Mouse (Mus musculus) intestine, postnatal 0 days (tissue): Measurements from ENCODE around the gene Stat5a. TPM values are rescaled to one million over a fixed set of nuclear protein-coding genes. Genes with fewer than 3 reads are reported as not detected.

Experiments
- ATAC-seq: fragments of 200-750 bp; cut with Nextera tagmentation; 2 replicates; pipeline ENCODE4 v1.8.0; 2017; ENCODE audit warnings: mild to moderate bottlenecking, moderate TSS enrichment, moderate library complexity
- H3K27ac ChIP-seq: fragments of 300-500 bp; sonication (generic); 2 replicates; pipeline ENCODE4 v1.5.1; 2014; ENCODE audit warnings: mild to moderate bottlenecking, low read depth, low read length, moderate library complexity
- H3K27me3 ChIP-seq: fragments of 300-500 bp; sonication (generic); replicated peaks from 2 replicates; pipeline ENCODE4 v1.6.1; 2014; ENCODE audit warnings: low read length, mixed read lengths; ENCODE audit not compliant: control insufficient read depth, insufficient read depth
- H3K36me3 ChIP-seq: fragments of 300-500 bp; sonication (generic); 2 replicates; pipeline ENCODE4 v1.6.1; 2014; ENCODE audit warnings: mild to moderate bottlenecking, moderate library complexity; ENCODE audit not compliant: control insufficient read depth, insufficient read depth
- H3K4me1 ChIP-seq: fragments of 300-500 bp; sonication (generic); replicated peaks from 2 replicates; pipeline ENCODE4 v1.6.1; 2014; ENCODE audit warnings: antibody characterized with exemption, low read length, mixed read lengths; ENCODE audit not compliant: control insufficient read depth, insufficient read depth
- H3K4me2 ChIP-seq: fragments of 300-500 bp; sonication (generic); replicated peaks from 2 replicates; pipeline ENCODE4 v1.6.1; 2014; ENCODE audit warnings: low read depth, mild to moderate bottlenecking, moderate library complexity
- H3K4me3 ChIP-seq: fragments of 300-500 bp; sonication (generic); 2 replicates; pipeline ENCODE4 v1.5.1; 2014; ENCODE audit warnings: low read depth, low read length
- H3K9ac ChIP-seq: fragments of 300-500 bp; sonication (generic); 2 replicates; pipeline ENCODE4 v1.6.1; 2014; ENCODE audit warnings: mild to moderate bottlenecking, low read depth, low read length
- H3K9me3 ChIP-seq: fragments of 300-500 bp; sonication (generic); 2 replicates; pipeline ENCODE4 v1.6.1; 2016; ENCODE audit warnings: mixed run types; ENCODE audit not compliant: control insufficient read depth
- CTCF ChIP-seq: sonication (generic); IDR thresholded peaks from 2 replicates; pipeline ENCODE4 v1.5.1; 2016; ENCODE audit warnings: low read depth, mild to moderate bottlenecking, control low read depth, antibody characterized with exemption, moderate library complexity
- WGBS: fragments of 180-500 bp; shearing (Covaris S2); extraction: QIAGEN DNeasy Blood & Tissue Kit; methylation state at CpG from one replicate; pipeline ENCODE4 v1.1.7; 2014; 5-methylcytosine and 5-hydroxymethylcytosine counted together
- polyA plus RNA-seq: library from polyadenylated mRNA; unstranded; fragments of >200 nt; fragmentation: Nextera tagmentation; extraction: Ambion mirVana; gene quantifications from 2 replicates; pipeline ENCODE4 v1.2.1, GENCODE M21; 2015

Gene Stat5a
- polyA plus RNA-seq, 1 experiment from 2014 or later, result 4.8 TPM

DNA sequence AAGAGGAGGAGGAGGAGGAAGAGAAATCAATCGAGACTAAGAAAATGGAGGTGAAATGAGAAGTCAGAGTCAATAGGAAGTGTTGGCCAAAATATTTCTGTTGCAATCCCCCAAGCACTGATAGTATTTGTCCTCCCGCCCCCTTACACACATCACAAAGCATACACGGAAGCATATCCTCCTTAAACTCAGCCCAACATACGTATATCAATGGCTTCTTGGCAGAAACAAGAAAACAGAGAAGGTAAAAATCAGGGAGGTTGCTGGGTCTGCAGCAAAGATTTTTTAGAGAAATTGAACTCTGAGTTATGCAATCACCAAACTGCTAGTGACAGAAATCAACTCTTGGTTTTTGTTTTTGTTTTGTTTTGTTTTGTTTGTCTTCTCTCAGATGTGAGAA, 11.1 kb upstream of the Stat5a start:
- Histone ChIP-seq H3K9ac (no peak overlapping the region), H3K4me2 (no peak overlapping the region; the same call in 1 of the 2 replicates), H3K4me1 (peaks cover 5% of the 10 kb centered on the region; the same call in 1 of the 2 replicates), H3K9me3 (no peaks in the 10 kb centered on the region), H3K27ac (no peak overlapping the region), H3K36me3 (no peaks in the 10 kb centered on the region), H3K27me3 (no peaks in the 10 kb centered on the region; the same call in 1 of the 2 replicates), H3K4me3 (no peak overlapping the region)
- no peak for ATAC-seq
- no peak for TF ChIP-seq CTCF
- 40% methylated on average over 4 of the region's 4 CpGs for WGBS

DNA sequence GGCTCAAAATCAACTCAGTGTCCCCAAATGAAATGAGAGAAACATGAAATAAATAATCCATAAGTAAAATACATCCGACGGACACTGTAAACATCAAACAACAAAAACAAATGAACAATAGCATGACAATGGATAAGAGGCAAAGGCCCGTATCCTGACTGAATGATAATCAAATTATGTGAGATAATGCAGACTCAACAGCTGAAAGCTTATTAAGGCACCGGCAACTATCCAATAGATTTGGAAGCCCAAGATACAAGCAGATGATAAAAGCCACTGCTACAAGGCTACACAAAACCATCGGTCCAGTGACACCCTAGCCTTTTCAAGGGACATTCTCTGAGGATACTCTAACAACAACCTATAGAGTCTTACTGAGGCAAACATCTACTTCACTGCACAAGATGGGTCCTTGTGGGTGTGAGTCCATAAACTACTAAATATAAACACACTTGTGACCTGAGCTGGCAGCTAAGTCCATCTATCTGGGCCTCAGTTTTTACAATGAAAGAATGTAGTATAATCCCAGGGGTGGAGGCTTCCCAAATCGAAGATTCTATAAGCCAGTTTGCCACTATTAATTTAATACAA, 10.3 kb upstream of the Stat5a start:
- Histone ChIP-seq H3K4me1 (peaks cover 3% of the 10 kb centered on the region; the same call in 1 of the 2 replicates), H3K4me2 (peak overlapping the region; percentile 89), H3K36me3 (no peaks in the 10 kb centered on the region), H3K9ac (0 out of 2 replicates have a peak overlapping the region, but pooled peaks have one; percentile 98), H3K27me3 (no peaks in the 10 kb centered on the region; the same call in 1 of the 2 replicates), H3K27ac (no peak overlapping the region), H3K9me3 (no peaks in the 10 kb centered on the region), H3K4me3 (peak overlapping the region; percentile 96)
- WGBS, result 51% methylated on average over 6 of the region's 6 CpGs
- no peak for TF ChIP-seq CTCF
- ATAC-seq, result no peak

DNA sequence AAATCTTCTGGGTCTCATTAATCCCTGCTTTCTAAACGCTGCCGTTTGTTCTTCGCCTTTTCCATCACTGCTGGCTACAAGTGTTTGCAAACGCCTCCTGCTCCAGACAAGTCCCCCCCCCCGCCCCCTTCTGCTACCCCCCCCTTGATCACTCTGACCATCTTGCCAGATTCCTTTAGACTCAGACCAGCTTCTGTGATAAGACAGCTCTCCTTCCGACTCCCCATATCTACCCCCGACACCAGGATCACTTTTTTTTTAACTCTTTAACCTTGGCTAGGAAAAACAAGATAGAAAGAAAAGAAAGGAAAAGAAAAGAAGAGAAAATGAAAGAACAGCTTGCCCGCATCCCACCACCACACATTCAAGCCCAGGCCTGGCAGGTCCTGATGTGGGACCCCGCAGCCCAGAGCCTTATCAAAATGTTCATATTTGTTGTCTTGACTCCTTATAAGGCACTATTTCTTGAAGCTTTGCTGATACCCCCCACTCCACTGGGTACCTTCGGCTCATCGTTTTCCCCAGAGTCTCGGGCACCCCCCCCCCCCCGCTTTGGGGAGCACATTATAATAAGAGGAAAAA, 9.6 kb upstream of the Stat5a start:
- Histone ChIP-seq H3K4me1 (peaks cover 3% of the 10 kb centered on the region; the same call in 1 of the 2 replicates), H3K4me3 (peak overlapping the region; percentile 96), H3K9ac (peak overlapping the region; percentile 98), H3K9me3 (no peaks in the 10 kb centered on the region), H3K27ac (peak overlapping the region; percentile 94), H3K27me3 (no peaks in the 10 kb centered on the region; the same call in 1 of the 2 replicates), H3K36me3 (no peaks in the 10 kb centered on the region), H3K4me2 (peak overlapping the region; percentile 89)
- 5% methylated on average over 12 of the region's 13 CpGs for WGBS
- ATAC-seq, result no peak
- TF ChIP-seq CTCF, result no peak

DNA sequence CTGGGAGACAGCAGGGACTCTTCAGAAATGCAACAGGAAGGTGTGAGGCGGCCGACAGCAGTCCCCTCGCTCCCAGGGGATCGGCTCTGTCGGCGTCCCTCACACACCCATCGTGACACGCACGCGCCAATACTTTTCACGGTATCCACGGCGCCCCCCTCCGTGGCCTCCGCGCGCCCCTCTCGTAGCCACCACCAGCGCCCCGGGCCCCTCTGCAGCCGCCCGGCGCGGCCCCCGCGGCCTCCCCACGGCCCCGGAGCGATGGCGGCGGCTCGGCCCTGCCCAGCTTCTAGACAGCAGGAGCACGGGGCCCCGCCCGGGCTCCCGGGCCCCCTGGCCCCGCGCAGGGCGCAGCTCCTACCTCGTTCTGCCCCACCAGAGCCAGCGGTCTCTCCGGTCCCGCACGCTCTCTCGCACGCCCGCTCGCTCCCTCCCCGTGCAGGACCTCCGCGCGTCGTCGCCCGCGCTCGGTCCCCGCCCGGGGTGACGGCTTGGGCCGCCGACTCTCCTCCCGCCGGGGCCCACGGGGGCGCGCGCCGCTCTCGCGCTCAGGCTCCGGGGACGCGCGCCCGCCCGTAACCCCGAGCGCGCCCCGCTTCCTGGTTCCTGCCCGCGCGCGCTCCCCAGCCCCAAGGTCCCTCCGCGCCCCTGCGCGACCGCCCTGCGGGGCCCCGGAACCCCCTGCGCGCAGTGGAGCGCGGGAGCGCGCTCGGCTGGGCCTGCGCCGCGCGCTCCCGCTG, 8.9 kb upstream of the Stat5a start, which contains the start of gene Stat5b:
Stat5b (minus strand) TSS at position 687 of the 740 bp plus-strand sequence.
- H3K4me3 ChIP-seq, result peak within 1 kb of the TSS; percentile 96
- H3K4me2 ChIP-seq, result peak within 1 kb of the TSS; percentile 89
- TF ChIP-seq CTCF, result no peak
- H3K27me3 ChIP-seq, result no peaks in the 10 kb centered on the region; the same call in 1 of the 2 replicates
- H3K4me1 ChIP-seq, result peaks cover 3% of the 10 kb centered on the region; the same call in 1 of the 2 replicates
- no peaks in the 10 kb centered on the region for H3K9me3 ChIP-seq
- H3K9ac ChIP-seq, result peak within 1 kb of the TSS; percentile 98
- H3K36me3 ChIP-seq, result no peaks in the 10 kb centered on the region
- ATAC-seq, result peak; percentile 86
- WGBS, result under 1% methylated on average over 85 of the region's 104 CpGs
- H3K27ac ChIP-seq, result peak within 1 kb of the TSS; percentile 94

- TF ChIP-seq CTCF, result no peak
- WGBS, result 5% methylated on average over 33 of the region's 33 CpGs
- H3K36me3 ChIP-seq, result no peaks in the 10 kb centered on the region
- peak overlapping the region; percentile 98 for H3K9ac ChIP-seq
- H3K4me3 ChIP-seq, result peak overlapping the region; percentile 96
- H3K27me3 ChIP-seq, result no peaks in the 10 kb centered on the region; the same call in 1 of the 2 replicates
- peaks cover 3% of the 10 kb centered on the region; the same call in 1 of the 2 replicates for H3K4me1 ChIP-seq
- H3K27ac ChIP-seq, result peak overlapping the region; percentile 94
- H3K9me3 ChIP-seq, result no peaks in the 10 kb centered on the region
- peak overlapping the region; percentile 89 for H3K4me2 ChIP-seq
- peak; percentile 70 for ATAC-seq
Measured at GRCm38 (mm10) chr11:100850778-100851528, 8.2 kb upstream of the Stat5a start.
